Mouse (Mus musculus): ENCODE results near the gene Nyap1.

Gene Nyap1

DNA sequence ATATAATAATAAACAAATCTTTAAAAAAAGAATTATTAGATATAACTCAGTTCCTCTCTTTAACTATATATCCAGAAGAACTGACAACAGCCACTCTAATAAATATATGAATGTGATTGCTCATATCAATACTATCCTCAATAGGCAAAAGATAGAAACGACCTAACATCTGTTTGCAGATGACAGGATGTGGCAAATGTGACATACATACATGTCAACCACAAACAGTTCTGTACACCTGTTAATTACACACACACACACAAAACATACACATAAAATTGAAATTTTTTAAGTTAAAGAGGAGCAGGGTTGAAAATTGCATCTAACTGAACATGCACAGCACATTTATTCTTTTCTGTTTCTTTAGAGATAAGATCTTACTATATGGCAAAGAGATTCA is 49.5 kb downstream of the Nyap1 start:
- DNase-seq (ENCODE audit: low spot score) = no peak

GRCm38 (mm10) chr5:137690531-137690930 is 50.9 kb downstream of the Nyap1 start:
- no peak for DNase-seq (ENCODE audit: low spot score)

DNA sequence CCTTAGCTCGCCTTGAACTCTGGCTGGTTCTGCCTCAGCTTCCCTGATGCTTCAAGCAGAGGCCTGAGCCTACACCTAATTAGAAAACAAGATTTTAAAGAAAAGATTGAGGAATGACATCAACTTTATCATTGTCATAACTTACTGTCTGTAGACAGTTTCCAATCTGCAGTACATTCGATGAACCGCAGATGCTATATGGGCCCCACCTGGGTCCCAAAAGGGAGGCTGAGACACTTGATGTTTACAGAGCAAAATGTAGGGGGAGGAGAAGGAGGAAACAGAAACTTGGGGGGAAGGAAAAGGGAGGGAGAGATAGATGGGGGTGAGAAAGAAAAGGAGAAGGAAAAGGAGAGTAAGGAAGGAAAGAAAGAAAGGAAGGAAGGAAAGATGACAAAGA is 51.4 kb downstream of the Nyap1 start:
- no peak for DNase-seq (ENCODE audit: low spot score)

DNA sequence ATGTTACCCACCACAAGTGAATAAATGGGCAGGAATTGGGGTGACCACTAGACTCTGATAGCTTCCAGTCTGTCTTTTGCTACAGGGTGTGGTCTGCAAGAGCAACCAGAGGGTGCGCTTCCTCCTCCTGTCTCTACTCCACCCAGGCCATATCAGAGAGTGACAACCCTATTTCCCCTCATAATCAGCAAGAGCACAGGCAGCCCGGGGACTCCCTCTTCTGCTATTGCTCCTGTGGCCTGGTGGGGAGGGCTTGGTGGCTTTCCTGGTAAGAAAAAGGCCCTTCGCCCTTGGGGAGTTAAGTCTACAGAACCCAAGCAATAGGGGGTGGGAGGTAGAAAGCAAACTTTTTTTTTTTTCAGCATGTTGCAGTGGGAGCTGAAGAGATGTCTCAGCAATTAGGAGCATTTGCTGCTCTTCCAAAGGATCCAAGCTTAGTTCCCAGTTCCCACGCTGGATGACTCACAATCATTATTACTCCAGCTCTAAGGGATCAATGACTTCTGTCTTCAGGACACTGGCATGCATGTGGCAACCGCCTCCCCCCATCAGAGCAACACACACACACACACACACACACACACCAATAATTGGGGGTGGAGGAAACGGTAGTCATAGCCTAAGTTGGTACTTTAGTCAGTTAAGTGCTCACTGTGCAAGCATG is 55.1 kb downstream of the Nyap1 start:
- no peak for DNase-seq (ENCODE audit: low spot score)

- no peak for DNase-seq (ENCODE audit: low spot score)
Measured at GRCm38 (mm10) chr5:137685653-137686052, 55.8 kb downstream of the Nyap1 start.

DNA sequence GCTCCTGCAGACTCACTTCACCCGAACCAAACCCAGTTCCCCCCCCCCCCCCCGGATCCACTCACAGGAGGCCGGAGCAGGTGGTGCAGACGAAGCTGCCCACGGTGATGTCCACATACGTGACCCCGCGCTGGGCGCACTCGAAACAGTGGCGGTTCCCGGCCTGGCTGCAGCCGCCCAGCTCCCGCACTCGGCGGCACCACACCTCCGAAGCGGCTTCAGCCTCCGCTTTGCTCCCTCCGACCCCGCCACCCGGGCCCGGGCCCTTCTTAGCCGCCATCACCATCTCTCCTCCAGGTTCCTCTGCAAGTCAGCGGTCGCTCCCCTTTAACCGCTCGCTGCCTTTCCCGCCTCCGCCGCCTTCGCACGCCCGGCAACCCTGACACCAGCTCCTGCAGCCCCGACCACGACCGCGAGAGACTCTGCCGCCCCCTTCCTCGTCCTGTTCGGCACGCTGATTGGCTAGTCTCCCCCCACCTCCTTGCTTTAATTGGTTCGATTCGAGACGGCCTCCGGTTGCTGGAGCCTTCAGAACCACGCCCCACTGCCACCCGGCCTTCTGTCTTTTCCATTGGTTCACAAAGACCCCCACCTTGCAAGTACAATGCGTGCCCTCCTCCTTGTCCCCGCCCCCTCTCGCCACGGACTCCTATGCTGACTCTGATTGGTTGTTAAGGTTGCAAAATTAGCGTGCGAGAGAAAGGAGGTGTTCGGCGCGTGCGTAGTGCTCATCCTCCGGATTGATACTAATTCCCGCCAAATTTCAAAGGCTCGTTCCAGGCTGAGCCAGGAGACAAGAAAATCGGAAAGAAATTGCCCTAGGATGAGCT is 56.9 kb downstream of the Nyap1 start, which contains the start of gene Agfg2:
TSS of gene Agfg2 (minus strand) at position 433 of the 830 bp plus-strand sequence.
- DNase-seq (ENCODE audit: low spot score) = peak; percentile 96

DNA sequence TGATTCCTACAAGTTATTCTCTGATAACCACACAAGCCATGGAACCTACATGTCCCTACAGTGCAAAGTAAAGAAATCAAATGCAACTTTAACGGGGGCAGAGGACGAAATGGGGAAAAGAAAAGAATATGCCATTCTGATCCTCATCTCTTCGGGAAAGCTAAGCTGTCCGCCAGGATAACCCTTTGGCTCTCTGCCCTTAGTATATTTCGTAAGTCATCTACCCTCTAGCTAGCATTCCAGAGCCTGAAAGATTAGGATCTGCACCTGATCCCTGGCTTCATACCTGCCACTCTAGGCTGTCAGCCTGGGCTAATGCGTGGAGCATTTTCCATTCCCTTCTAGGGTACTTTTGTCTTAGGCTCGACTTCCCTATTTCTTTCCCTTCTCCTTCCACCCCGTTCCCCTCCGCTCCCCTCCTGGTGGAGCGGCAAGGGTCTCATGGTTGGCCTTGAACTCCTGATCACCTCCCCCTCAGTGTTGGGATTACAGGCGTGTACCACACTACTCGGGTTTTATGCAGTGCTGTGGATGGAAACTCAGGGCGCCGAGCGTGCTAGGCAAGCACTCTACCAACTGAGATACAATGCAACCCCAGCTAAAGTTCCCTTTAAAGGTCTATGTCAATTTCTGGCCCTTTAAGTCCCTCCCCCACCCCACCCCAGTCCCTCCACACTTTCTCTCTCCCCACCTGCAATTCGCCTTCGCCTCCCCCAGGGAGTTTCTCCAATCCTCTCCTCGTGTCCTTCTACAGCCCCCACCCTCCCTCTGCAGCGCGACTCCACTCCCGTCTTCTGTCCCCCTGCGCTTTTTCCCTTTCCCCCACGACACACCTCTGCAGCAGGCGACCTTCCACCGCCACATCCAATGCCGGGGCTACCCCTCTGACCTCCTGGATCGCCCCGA is 57.8 kb downstream of the Nyap1 start:
- DNase-seq (ENCODE audit: low spot score) = no peak

DNA sequence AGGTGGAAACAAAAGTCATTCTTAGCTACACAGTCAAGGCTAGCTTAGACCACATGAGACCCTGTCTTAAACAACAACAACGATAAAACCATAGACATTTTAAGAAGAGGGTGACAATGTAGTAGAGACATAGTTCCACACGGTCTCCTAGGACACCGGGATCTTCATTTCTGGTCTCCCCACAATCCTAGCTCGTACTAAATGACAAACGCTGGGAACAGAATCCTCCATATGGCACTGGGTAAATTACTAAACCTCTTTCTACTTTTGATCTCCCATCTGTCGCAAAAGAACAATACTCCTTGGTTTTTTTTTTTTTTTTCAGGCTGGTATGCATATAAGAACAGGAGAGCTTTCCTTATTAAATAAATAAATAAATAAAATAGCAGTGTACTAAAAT is 58.9 kb downstream of the Nyap1 start:
- no peak for DNase-seq (ENCODE audit: low spot score)
